Mouse (Mus musculus): ENCODE data around the gene Kcnj14. TPM values are rescaled to one million over a fixed set of nuclear protein-coding genes. Genes with fewer than 3 reads are reported as not detected.
A peak's percentile ranks its signal among the peaks of the same experiment; 100 is the strongest.

Kcnj14 gene
- polyA plus RNA-seq, 1 experiment = 0.05 TPM

DNA sequence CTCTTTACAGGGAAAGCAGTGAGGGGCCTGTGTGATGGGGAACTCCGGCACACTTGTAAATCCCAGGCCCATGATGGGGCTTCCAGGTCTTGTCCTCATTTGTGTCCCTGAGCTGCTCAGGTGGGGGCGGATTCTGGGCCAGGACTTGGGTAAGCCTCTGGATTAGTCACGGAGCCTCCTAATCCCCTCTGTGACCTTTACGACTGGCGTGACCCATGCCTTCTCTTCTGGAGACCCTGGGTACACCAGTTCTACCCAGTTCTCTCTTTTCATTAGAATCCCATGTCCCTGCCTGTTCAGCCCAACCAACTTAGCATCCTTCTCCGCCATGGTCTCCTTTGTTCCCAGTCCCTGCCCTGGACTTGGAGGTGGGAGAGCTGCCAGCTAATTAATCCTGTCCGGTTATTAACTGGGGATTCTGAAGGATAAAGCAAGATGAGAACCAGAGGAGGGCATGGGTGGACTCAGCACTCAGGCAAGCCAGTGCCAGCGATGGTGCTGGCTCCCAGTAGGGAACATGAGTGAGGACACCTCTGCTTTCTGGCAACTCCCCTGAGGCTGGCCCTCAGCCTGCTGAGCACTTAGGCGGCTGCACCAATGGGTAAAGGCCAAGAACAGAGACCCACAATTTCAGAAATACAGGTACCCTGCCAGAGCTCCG lies 9.1 kb downstream of the Kcnj14 start:
- no peak for TF ChIP-seq TCF3 (IDR thresholded peaks at IDR 0.05; ENCODE audit: insufficient read length, low read depth)
- no peak overlapping the region for H3K4me2 ChIP-seq (ENCODE audit: low read depth)
- H3K4me3 ChIP-seq = no peak overlapping the region
- peaks cover 15% of the 10 kb centered on the region for H3K36me3 ChIP-seq (ENCODE audit: control insufficient read depth, insufficient read depth)
- H3K79me2 ChIP-seq (ENCODE audit: control insufficient read depth, insufficient read depth) = peaks cover 19% of the 10 kb centered on the region
- H3K27me3 ChIP-seq (ENCODE audit: control insufficient read depth, insufficient read depth, insufficient read length) = no peaks in the 10 kb centered on the region
- H3ac ChIP-seq (ENCODE audit: control insufficient read depth, insufficient read length) = no peak overlapping the region

DNA sequence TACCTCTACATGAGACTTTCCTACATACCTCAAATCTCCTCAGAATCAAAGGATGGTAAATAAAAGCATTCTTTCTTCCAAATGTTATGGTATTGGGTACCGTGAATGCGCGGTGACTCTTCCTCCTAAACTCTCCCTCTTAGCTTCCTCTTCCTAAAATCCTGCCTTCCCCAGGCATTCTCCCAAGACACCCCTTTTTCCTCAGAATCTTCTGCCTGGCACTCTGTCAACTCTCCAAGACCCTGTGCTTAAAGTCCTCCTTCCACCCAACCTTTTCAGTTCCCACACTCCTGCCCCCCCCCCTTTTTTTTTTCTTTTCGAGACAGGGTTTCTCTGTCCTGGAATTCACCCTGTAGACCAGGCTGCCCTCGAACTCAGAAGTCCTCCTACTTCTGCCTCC lies 9.7 kb downstream of the Kcnj14 start:
- Histone ChIP-seq H3ac (ENCODE audit: control insufficient read depth, insufficient read length) (no peak overlapping the region), H3K36me3 (ENCODE audit: control insufficient read depth, insufficient read depth) (peaks cover 21% of the 10 kb centered on the region), H3K79me2 (ENCODE audit: control insufficient read depth, insufficient read depth) (peaks cover 19% of the 10 kb centered on the region), H3K4me2 (ENCODE audit: low read depth) (peak overlapping the region; percentile 91), H3K27me3 (ENCODE audit: control insufficient read depth, insufficient read depth, insufficient read length) (no peaks in the 10 kb centered on the region), H3K4me3 (peak overlapping the region; percentile 70)
- TF ChIP-seq CEBPB (IDR thresholded peaks at IDR 0.05; ENCODE audit: insufficient read depth, poor library complexity, severe bottlenecking) = no peak
- TF ChIP-seq E2F4 (IDR thresholded peaks at IDR 0.05; ENCODE audit: insufficient read depth) = no peak
- TF ChIP-seq MAX (IDR thresholded peaks at IDR 0.05; ENCODE audit: low read depth) = no peak
- no peak for TF ChIP-seq USF1 (IDR thresholded peaks at IDR 0.05; ENCODE audit: low read depth)
- TF ChIP-seq MYOD1 (IDR thresholded peaks at IDR 0.05; ENCODE audit: control insufficient read depth in 1 of 3, insufficient read length in 2 of 3, low read depth in 2 of 3) = no peak
- no peak for TF ChIP-seq POLR2AphosphoS2 (IDR thresholded peaks at IDR 0.05; ENCODE audit: insufficient read length, low read depth)
- TF ChIP-seq TCF3 (IDR thresholded peaks at IDR 0.05; ENCODE audit: insufficient read length, low read depth) = no peak
- no peak for TF ChIP-seq SRF (IDR thresholded peaks at IDR 0.05; ENCODE audit: control insufficient read depth, insufficient read length, low read depth)
- TF ChIP-seq MYOG (IDR thresholded peaks at IDR 0.05; ENCODE audit: control insufficient read depth in 1 of 3, insufficient read depth in 1 of 3, insufficient read length in 2 of 3, low read depth in 2 of 3) = no peak
- no peak for TF ChIP-seq POLR2A (IDR thresholded peaks at IDR 0.05; ENCODE audit: insufficient read length, low read depth)
- no peak for TF ChIP-seq REST (IDR thresholded peaks at IDR 0.05; ENCODE audit: insufficient read depth, insufficient read length)
- no peak for TF ChIP-seq TCF12 (IDR thresholded peaks at IDR 0.05; ENCODE audit: insufficient read depth, poor library complexity, severe bottlenecking)

DNA sequence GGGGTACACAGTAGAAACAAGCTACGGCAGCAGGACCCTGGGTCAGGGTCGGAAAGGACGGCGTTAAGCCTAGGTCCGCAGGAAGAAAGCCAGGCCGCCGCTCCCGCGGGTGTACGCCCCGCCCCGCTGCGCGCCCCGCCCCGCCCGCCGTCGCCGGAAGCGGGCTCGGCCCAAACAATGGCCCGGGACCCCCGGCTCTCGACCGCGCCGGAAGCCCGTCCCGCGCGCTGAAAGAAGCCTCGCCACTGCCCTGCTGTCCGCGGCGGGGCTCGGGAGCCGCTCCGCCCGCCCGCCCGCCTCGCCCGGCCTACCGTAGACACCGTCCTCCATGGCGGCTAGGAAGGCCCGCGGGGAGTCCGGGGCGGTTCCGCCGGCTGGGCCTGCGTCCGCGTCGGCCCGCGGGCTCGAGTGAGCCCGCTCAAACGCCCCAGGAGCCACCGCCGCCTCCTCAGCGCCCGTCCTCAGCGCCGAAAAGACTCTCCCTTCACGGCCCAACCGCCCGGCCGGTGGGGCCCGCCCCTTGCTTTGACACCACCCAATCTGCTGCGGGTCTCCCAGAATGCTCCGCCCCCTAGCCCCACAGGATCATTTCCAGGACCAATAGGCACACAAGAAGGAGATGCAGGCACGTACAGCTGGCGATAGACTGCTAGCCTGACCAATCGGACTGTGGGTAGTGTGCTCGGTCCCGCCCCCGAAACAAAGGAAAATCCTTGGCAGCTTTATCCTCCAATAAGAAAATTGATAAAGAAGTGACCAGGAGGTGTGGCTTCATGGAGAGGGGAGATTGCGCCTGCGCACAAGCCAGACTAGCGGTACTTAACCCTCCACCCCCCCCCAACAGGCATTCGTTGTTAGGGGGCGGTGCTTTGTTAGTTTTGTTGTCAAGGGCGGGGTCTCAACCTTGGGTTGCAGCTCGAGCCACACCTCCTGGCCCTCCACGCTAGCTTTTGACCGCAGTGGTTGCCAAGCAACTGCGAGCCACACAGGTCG lies 10.5 kb downstream of the Kcnj14 start, which contains the start of gene Cyth2:
Cyth2 (minus strand) TSS at position 795 of the 993 bp plus-strand sequence.
- Histone ChIP-seq H3K4me2 (ENCODE audit: low read depth) (peak within 1 kb of the TSS; percentile 91), H3K79me2 (ENCODE audit: control insufficient read depth, insufficient read depth) (peaks cover 19% of the 10 kb centered on the region), H3K27me3 (ENCODE audit: control insufficient read depth, insufficient read depth, insufficient read length) (no peaks in the 10 kb centered on the region), H3K4me3 (peak within 1 kb of the TSS; percentile 70), H3ac (ENCODE audit: control insufficient read depth, insufficient read length) (peak within 1 kb of the TSS; percentile 83), H3K36me3 (ENCODE audit: control insufficient read depth, insufficient read depth) (peaks cover 23% of the 10 kb centered on the region)
- TF ChIP-seq SRF (IDR thresholded peaks at IDR 0.05; ENCODE audit: control insufficient read depth, insufficient read length, low read depth) (no peak), POLR2AphosphoS2 (IDR thresholded peaks at IDR 0.05; ENCODE audit: insufficient read length, low read depth) (peak; percentile 67), MAX (IDR thresholded peaks at IDR 0.05; ENCODE audit: low read depth) (no peak), TCF3 (IDR thresholded peaks at IDR 0.05; ENCODE audit: insufficient read length, low read depth) (no peak), REST (IDR thresholded peaks at IDR 0.05; ENCODE audit: insufficient read depth, insufficient read length) (no peak), POLR2A (IDR thresholded peaks at IDR 0.05; ENCODE audit: insufficient read length, low read depth) (peak; percentile 70), E2F4 (IDR thresholded peaks at IDR 0.05; ENCODE audit: insufficient read depth) (no peak), MYOD1 (IDR thresholded peaks at IDR 0.05; ENCODE audit: control insufficient read depth in 1 of 3, insufficient read length in 2 of 3, low read depth in 2 of 3) (no peak), MYOG (IDR thresholded peaks at IDR 0.05; ENCODE audit: control insufficient read depth in 1 of 3, insufficient read depth in 1 of 3, insufficient read length in 2 of 3, low read depth in 2 of 3) (no peak)

DNA sequence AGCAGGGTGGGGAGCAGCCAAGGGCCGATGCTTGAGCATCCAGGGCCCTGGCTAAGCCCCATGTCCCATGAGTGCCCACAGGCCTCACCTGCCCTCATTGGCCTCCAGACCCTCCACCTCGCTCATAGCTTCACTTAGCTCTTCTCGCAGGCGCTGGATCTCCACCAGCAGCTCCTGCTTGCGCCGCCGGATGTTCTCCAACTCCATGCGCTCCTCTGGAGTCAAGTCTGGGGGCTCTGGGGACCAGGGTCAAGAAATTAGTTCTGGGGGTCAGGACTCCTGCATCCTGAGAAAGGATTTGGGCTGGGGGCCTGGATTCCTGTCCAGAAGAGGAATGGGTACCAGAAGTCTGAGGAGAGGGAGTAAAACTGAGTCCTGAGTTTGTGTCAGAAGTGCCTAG lies 11.7 kb downstream of the Kcnj14 start:
- Histone ChIP-seq H3K36me3 (ENCODE audit: control insufficient read depth, insufficient read depth) (peaks cover 25% of the 10 kb centered on the region), H3K27me3 (ENCODE audit: control insufficient read depth, insufficient read depth, insufficient read length) (no peaks in the 10 kb centered on the region), H3K4me3 (peak overlapping the region; percentile 70), H3K79me2 (ENCODE audit: control insufficient read depth, insufficient read depth) (peaks cover 19% of the 10 kb centered on the region), H3K4me2 (ENCODE audit: low read depth) (peak overlapping the region; percentile 87), H3ac (ENCODE audit: control insufficient read depth, insufficient read length) (peak overlapping the region; percentile 83)
- no peak for TF ChIP-seq REST (IDR thresholded peaks at IDR 0.05; ENCODE audit: insufficient read depth, insufficient read length)
- no peak for TF ChIP-seq POLR2AphosphoS2 (IDR thresholded peaks at IDR 0.05; ENCODE audit: insufficient read length, low read depth)
- TF ChIP-seq E2F4 (IDR thresholded peaks at IDR 0.05; ENCODE audit: insufficient read depth) = no peak
- TF ChIP-seq USF1 (IDR thresholded peaks at IDR 0.05; ENCODE audit: low read depth) = no peak
